Mouse (Mus musculus): ENCODE results near the gene Trpm3.
A peak's percentile ranks its signal among the peaks of the same experiment; 100 is the strongest.

The Trpm3 gene

GRCm38 (mm10) chr19:22138590-22139421 is at the start of gene Trpm3:
TSS of gene Trpm3 (plus strand) at chr19:22139046.
- peak; percentile 1 to 4 for DNase-seq

GRCm38 (mm10) chr19:22100582-22100981 is 38.3 kb upstream of the Trpm3 start:
- DNase-seq = no peak

- no peak for DNase-seq
Measured at GRCm38 (mm10) chr19:22103865-22104264, 35.0 kb upstream of the Trpm3 start.

- no peak for DNase-seq
Measured at GRCm38 (mm10) chr19:22104848-22105484, 33.9 kb upstream of the Trpm3 start.

- no peak for DNase-seq
Measured at GRCm38 (mm10) chr19:22105648-22106047, 33.2 kb upstream of the Trpm3 start.

- no peak for DNase-seq
Measured at GRCm38 (mm10) chr19:22108893-22109463, 29.9 kb upstream of the Trpm3 start.

- DNase-seq = no peak
Measured at GRCm38 (mm10) chr19:22120976-22121375, 17.9 kb upstream of the Trpm3 start.

- DNase-seq = no peak
Measured at GRCm38 (mm10) chr19:22121631-22122030, 17.2 kb upstream of the Trpm3 start.

GRCm38 (mm10) chr19:22132626-22133025 is 6.2 kb upstream of the Trpm3 start:
- no peak for DNase-seq

GRCm38 (mm10) chr19:22178549-22178948 is 39.7 kb downstream of the Trpm3 start:
- DNase-seq = no peak

GRCm38 (mm10) chr19:22179017-22179416 is 40.2 kb downstream of the Trpm3 start:
- DNase-seq = no peak

- no peak for DNase-seq
Measured at GRCm38 (mm10) chr19:22180136-22180535, 41.3 kb downstream of the Trpm3 start.

- no peak for DNase-seq
Measured at GRCm38 (mm10) chr19:22189716-22190115, 50.9 kb downstream of the Trpm3 start.

GRCm38 (mm10) chr19:22222520-22222919 is 83.7 kb downstream of the Trpm3 start:
- no peak for DNase-seq

GRCm38 (mm10) chr19:22234187-22234586 is 95.3 kb downstream of the Trpm3 start:
- DNase-seq = no peak

GRCm38 (mm10) chr19:22249076-22249475 is 110.2 kb downstream of the Trpm3 start:
- no peak for DNase-seq

GRCm38 (mm10) chr19:22272916-22273315 is 134.1 kb downstream of the Trpm3 start:
- no peak for DNase-seq

- DNase-seq = no peak
Measured at GRCm38 (mm10) chr19:22284651-22285050, 145.8 kb downstream of the Trpm3 start.

GRCm38 (mm10) chr19:22292671-22293070 is 153.8 kb downstream of the Trpm3 start:
- no peak for DNase-seq

GRCm38 (mm10) chr19:22300906-22301305 is 162.1 kb downstream of the Trpm3 start:
- no peak for DNase-seq

GRCm38 (mm10) chr19:22303021-22303951 is 164.4 kb downstream of the Trpm3 start:
- DNase-seq = no peak

GRCm38 (mm10) chr19:22303952-22304655 is 165.3 kb downstream of the Trpm3 start:
- peak in 1 of 2 experiments; percentile 68 for DNase-seq
